Mouse (Mus musculus): ENCODE results near the gene Wdr4. TPM values are rescaled to one million over a fixed set of nuclear protein-coding genes. Genes with fewer than 3 reads are reported as not detected.

Gene Wdr4
- polyA plus RNA-seq, 1 experiment from 2014 or later = 15.6 TPM

DNA sequence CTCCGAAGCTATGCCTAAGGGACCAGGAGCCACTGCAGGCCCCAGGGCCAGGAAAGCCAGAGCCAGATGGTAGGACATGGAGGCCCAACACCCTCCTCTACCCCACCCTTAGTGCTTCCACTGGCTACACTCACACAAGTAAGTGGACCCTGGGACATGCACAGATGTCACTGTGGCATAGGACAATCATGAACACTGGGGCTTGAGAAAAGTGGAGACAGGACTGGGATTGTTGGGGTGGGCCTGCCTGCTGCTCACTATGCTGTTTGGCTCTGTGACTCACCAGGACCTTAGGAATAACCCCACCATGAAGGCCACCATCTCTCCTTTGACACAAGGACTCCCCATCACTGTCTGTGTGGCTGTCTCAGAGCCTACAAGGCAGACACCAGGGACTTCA lies 24.8 kb downstream of the Wdr4 start:
- 82% methylated on average over 1 of the region's 1 CpGs for WGBS

DNA sequence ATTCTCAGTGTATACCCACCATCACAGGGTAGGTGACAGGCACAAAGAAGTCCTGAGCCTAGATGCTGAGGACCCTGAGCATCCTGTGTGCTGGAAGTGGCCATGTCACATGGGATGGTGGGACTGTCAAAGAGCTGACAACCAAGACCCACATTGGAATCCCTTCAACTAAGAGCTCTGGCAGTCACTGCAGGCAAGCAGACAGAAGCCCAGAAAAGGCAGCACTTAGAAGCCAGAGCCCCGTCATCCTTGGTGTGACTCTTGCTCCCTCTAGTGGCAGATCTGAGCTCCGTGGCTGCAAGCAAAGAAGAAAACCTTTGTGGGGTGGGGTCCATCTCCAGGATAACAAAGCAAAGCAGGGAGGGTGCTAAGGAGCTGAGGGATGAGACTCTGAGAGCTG lies 27.4 kb downstream of the Wdr4 start:
- H3K4me3 ChIP-seq (ENCODE audit: low read depth, low read length) = no peak overlapping the region
- H3K4me2 ChIP-seq (replicated peaks; ENCODE audit: low read depth) = no peak overlapping the region
- H3K27ac ChIP-seq (replicated peaks) = no peak overlapping the region
- 0% methylated on average over 2 of the region's 2 CpGs for WGBS
- TF ChIP-seq CTCF (IDR thresholded peaks at IDR 0.05; ENCODE audit: low read depth) = peak; percentile 99
- no peak for TF ChIP-seq EP300 (optimal IDR thresholded peaks at IDR 0.05)
- H3K36me3 ChIP-seq (ENCODE audit: control insufficient read depth, insufficient read depth, low read length) = peaks cover 6% of the 10 kb centered on the region; the same call in 1 of the 2 replicates
- no peaks in the 10 kb centered on the region for H3K9me3 ChIP-seq (ENCODE audit: control insufficient read depth, low read length)
- no peak overlapping the region for H3K9ac ChIP-seq (ENCODE audit: low read length)
- DNase-seq (ENCODE audit: low spot score) (peak; percentile 77), ATAC-seq (ENCODE audit: low FRiP score, low TSS enrichment) (peak; percentile 48)
- no peaks in the 10 kb centered on the region for H3K27me3 ChIP-seq (ENCODE audit: control insufficient read depth, insufficient read depth, low read length)
- H3K4me1 ChIP-seq (replicated peaks; ENCODE audit: control insufficient read depth, insufficient read depth) = no peaks in the 10 kb centered on the region

More for the DNA sequence above, 24.8 kb downstream of the Wdr4 start:
- Histone ChIP-seq H3K4me2 (replicated peaks; ENCODE audit: low read depth) (no peak overlapping the region), H3K4me3 (ENCODE audit: low read depth, low read length) (no peak overlapping the region), H3K36me3 (ENCODE audit: control insufficient read depth, insufficient read depth, low read length) (peaks cover 14% of the 10 kb centered on the region; the same call in 1 of the 2 replicates), H3K4me1 (replicated peaks; ENCODE audit: control insufficient read depth, insufficient read depth) (no peaks in the 10 kb centered on the region), H3K27me3 (ENCODE audit: control insufficient read depth, insufficient read depth, low read length) (no peaks in the 10 kb centered on the region), H3K9me3 (ENCODE audit: control insufficient read depth, low read length) (no peaks in the 10 kb centered on the region), H3K9ac (ENCODE audit: low read length) (no peak overlapping the region), H3K27ac (replicated peaks) (no peak overlapping the region)
- DNase-seq (ENCODE audit: low spot score) = no peak
- no peak for ATAC-seq (ENCODE audit: low FRiP score, low TSS enrichment)
- no peak for TF ChIP-seq CTCF (IDR thresholded peaks at IDR 0.05; ENCODE audit: low read depth)
- no peak for TF ChIP-seq EP300 (optimal IDR thresholded peaks at IDR 0.05)

DNA sequence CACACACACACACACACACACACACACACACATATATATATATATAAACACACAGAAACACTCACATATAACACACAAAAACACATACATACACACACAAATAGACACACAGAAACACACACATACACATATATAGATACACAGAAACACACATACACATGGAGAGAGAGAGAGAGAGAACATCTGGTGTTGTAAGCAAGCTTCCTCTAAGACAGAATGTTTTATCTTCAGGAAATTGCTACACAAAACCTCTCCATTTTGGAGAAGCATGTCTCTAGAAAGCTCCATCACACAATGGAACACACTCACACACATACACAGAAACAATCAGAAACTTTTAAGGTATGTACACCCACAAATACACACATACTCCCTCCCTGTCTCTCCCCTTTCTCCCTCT lies 28.4 kb downstream of the Wdr4 start:
- H3K36me3 ChIP-seq (ENCODE audit: control insufficient read depth, insufficient read depth, low read length) = peaks cover 4% of the 10 kb centered on the region; the same call in 1 of the 2 replicates
- H3K27me3 ChIP-seq (ENCODE audit: control insufficient read depth, insufficient read depth, low read length) = no peaks in the 10 kb centered on the region
- no peaks in the 10 kb centered on the region for H3K9me3 ChIP-seq (ENCODE audit: control insufficient read depth, low read length)
- H3K4me3 ChIP-seq (ENCODE audit: low read depth, low read length) = no peak overlapping the region
- no peak overlapping the region for H3K9ac ChIP-seq (ENCODE audit: low read length)
- TF ChIP-seq EP300 (optimal IDR thresholded peaks at IDR 0.05) (no peak), CTCF (IDR thresholded peaks at IDR 0.05; ENCODE audit: low read depth) (no peak)
- ATAC-seq (ENCODE audit: low FRiP score, low TSS enrichment) = no peak
- DNase-seq (ENCODE audit: low spot score) = no peak
- H3K4me2 ChIP-seq (replicated peaks; ENCODE audit: low read depth) = no peak overlapping the region
- no peaks in the 10 kb centered on the region for H3K4me1 ChIP-seq (replicated peaks; ENCODE audit: control insufficient read depth, insufficient read depth)
- H3K27ac ChIP-seq (replicated peaks) = no peak overlapping the region

DNA sequence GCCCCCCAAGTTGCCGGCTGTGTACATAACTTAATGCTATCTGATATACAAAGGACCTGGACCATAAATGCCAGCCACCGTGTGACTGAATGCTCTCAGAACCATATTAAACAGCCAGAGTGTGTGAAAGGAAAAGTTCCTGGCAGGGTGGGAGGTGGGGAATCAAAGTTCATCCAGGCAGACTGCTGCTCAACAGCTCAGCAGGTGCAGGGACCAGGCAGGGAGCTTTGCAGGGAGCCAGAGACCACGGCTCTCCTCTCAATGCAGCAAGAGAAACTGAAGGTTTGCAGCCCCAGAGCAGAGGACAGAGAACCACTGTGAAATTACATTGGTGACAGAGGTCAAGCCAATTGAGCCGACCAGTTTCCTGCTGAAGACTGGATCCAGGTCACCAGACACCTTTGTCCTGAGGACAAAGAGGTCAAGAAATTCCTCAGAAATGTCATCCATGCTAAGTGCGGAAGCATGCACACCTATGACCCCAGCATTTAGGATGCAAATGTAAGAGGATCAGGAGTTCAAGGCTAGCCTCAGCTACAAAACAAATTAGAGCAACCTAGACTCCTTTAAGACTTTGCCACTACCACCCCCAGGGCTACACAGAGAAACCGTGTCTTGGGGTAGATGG lies 32.2 kb downstream of the Wdr4 start:
- H3K27me3 ChIP-seq (ENCODE audit: control insufficient read depth, insufficient read depth, low read length) = no peaks in the 10 kb centered on the region
- no peak overlapping the region for H3K9ac ChIP-seq (ENCODE audit: low read length)
- ATAC-seq (ENCODE audit: low FRiP score, low TSS enrichment) (no peak), DNase-seq (ENCODE audit: low spot score) (no peak)
- H3K4me3 ChIP-seq (ENCODE audit: low read depth, low read length) = no peak overlapping the region
- 36% methylated on average over 6 of the region's 6 CpGs for WGBS
- no peaks in the 10 kb centered on the region for H3K9me3 ChIP-seq (ENCODE audit: control insufficient read depth, low read length)
- TF ChIP-seq EP300 (optimal IDR thresholded peaks at IDR 0.05) = no peak
- no peaks in the 10 kb centered on the region for H3K36me3 ChIP-seq (ENCODE audit: control insufficient read depth, insufficient read depth, low read length)
- H3K4me2 ChIP-seq (replicated peaks; ENCODE audit: low read depth) = no peak overlapping the region
- no peak overlapping the region for H3K27ac ChIP-seq (replicated peaks)
- no peaks in the 10 kb centered on the region for H3K4me1 ChIP-seq (replicated peaks; ENCODE audit: control insufficient read depth, insufficient read depth)

DNA sequence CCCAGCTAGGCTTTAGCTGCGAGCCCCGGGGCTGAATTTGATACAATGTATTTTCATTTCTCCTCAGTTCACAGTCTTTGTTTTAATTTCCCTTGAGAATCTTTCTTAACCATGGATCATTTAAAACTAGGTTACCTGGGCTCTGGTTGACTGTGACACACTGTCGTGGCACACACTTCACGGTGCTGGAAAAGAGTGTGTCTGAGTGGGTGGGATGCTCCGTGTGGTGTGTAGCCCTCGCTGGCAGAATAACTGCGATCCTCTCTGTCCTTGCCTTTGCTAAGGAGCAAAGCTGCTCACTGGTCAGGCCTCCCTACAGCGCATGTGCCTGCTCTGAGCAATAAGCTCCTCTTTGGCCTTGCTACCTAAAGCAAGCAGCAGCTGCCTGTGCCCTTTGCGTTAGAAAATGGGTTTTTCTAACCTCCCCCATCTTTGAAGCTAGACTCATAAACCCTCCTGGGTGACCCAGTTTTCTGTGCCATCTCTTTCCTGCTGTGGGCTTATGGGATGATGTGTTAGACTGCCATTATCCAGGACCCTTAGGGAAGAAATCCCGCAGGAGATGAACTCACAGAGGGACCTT lies 33.1 kb downstream of the Wdr4 start:
- Histone ChIP-seq H3K27ac (replicated peaks) (no peak overlapping the region), H3K4me2 (replicated peaks; ENCODE audit: low read depth) (no peak overlapping the region), H3K27me3 (ENCODE audit: control insufficient read depth, insufficient read depth, low read length) (no peaks in the 10 kb centered on the region), H3K4me1 (replicated peaks; ENCODE audit: control insufficient read depth, insufficient read depth) (no peaks in the 10 kb centered on the region), H3K36me3 (ENCODE audit: control insufficient read depth, insufficient read depth, low read length) (no peaks in the 10 kb centered on the region), H3K4me3 (ENCODE audit: low read depth, low read length) (no peak overlapping the region), H3K9ac (ENCODE audit: low read length) (no peak overlapping the region), H3K9me3 (ENCODE audit: control insufficient read depth, low read length) (no peaks in the 10 kb centered on the region)
- DNase-seq (ENCODE audit: low spot score) = no peak
- TF ChIP-seq CTCF (IDR thresholded peaks at IDR 0.05; ENCODE audit: low read depth) (no peak), EP300 (optimal IDR thresholded peaks at IDR 0.05) (no peak)
- WGBS = 75% methylated on average over 10 of the region's 10 CpGs
- no peak for ATAC-seq (ENCODE audit: low FRiP score, low TSS enrichment)

DNA sequence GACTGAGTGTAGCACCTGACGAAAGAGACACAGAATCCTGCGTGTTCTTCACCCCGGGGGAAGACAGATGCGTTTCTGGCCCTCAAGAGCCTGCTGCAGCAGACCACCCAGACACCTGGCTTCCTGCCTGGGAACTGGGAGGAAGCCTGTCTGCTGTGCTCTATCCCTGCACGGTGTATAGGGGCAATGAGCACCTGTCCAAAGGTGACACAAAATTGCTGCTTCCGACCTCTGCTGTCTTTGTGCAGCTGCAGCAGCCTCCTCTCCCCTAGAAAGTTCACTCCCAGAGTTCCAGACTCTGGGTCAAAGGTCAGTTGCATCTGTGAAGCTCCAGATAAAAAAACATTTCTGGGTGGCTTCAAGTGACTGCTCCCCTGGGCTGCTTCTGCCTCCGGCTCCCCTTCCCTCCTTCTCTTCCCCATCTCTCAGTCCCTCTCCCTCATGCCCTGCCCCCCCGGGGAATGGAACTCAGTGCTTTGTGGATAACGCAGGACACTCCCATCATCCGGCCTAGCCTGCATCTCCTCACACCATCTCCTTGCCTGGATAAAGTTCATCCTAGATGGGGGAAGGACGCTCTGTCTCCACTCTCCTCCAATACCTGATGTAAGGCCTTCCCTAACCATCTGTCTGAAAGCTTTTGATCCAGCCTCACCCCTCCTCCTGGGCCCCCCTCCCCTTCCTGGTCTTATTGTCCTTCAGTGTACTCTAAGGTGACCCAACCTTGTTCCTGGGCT lies 40.5 kb downstream of the Wdr4 start:
- Histone ChIP-seq H3K9me3 (ENCODE audit: control insufficient read depth, low read length) (no peaks in the 10 kb centered on the region), H3K27ac (replicated peaks) (no peak overlapping the region), H3K4me1 (replicated peaks; ENCODE audit: control insufficient read depth, insufficient read depth) (no peaks in the 10 kb centered on the region), H3K36me3 (ENCODE audit: control insufficient read depth, insufficient read depth, low read length) (peaks cover 2% of the 10 kb centered on the region; the same call in 1 of the 2 replicates), H3K9ac (ENCODE audit: low read length) (no peak overlapping the region), H3K4me2 (replicated peaks; ENCODE audit: low read depth) (no peak overlapping the region), H3K4me3 (ENCODE audit: low read depth, low read length) (no peak overlapping the region), H3K27me3 (ENCODE audit: control insufficient read depth, insufficient read depth, low read length) (no peaks in the 10 kb centered on the region)
- ATAC-seq (ENCODE audit: low FRiP score, low TSS enrichment) (no peak), DNase-seq (ENCODE audit: low spot score) (no peak)
- WGBS = 43% methylated on average over 11 of the region's 11 CpGs
- TF ChIP-seq EP300 (optimal IDR thresholded peaks at IDR 0.05) (no peak), CTCF (IDR thresholded peaks at IDR 0.05; ENCODE audit: low read depth) (no peak)
